Mouse (Mus musculus): Measurements from ENCODE around the gene Gabbr2.

Gabbr2 gene

GRCm38 (mm10) chr4:46770090-46770489 lies 221.6 kb downstream of the Gabbr2 start:
- DNase-seq (ENCODE audit: low read depth, low spot score), result no peak

- DNase-seq (ENCODE audit: low read depth, low spot score), result no peak
Measured at GRCm38 (mm10) chr4:46766326-46766725, 225.3 kb downstream of the Gabbr2 start.

- DNase-seq (ENCODE audit: low read depth, low spot score), result no peak
Measured at GRCm38 (mm10) chr4:46759838-46760237, 231.8 kb downstream of the Gabbr2 start.

GRCm38 (mm10) chr4:46758340-46759041 lies 233.2 kb downstream of the Gabbr2 start:
- no peak for DNase-seq (ENCODE audit: low read depth, low spot score)

- DNase-seq (ENCODE audit: low read depth, low spot score), result no peak
Measured at GRCm38 (mm10) chr4:46754407-46755194, 237.1 kb downstream of the Gabbr2 start.

GRCm38 (mm10) chr4:46752306-46752705 lies 239.4 kb downstream of the Gabbr2 start:
- DNase-seq (ENCODE audit: low read depth, low spot score), result no peak

GRCm38 (mm10) chr4:46749015-46749414 lies 242.7 kb downstream of the Gabbr2 start:
- no peak for DNase-seq (ENCODE audit: low read depth, low spot score)

GRCm38 (mm10) chr4:46747007-46747746 lies 244.5 kb downstream of the Gabbr2 start:
- DNase-seq (ENCODE audit: low read depth, low spot score), result no peak

GRCm38 (mm10) chr4:46745536-46745935 lies 246.1 kb downstream of the Gabbr2 start:
- DNase-seq (ENCODE audit: low read depth, low spot score), result no peak

GRCm38 (mm10) chr4:46744583-46745155 lies 247.0 kb downstream of the Gabbr2 start:
- no peak for DNase-seq (ENCODE audit: low read depth, low spot score)

- DNase-seq (ENCODE audit: low read depth, low spot score), result no peak
Measured at GRCm38 (mm10) chr4:46742601-46743000, 249.1 kb downstream of the Gabbr2 start.

GRCm38 (mm10) chr4:46736910-46737511 lies 254.7 kb downstream of the Gabbr2 start:
- no peak for DNase-seq (ENCODE audit: low read depth, low spot score)

- no peak for DNase-seq (ENCODE audit: low read depth, low spot score)
Measured at GRCm38 (mm10) chr4:46734906-46735305, 256.8 kb downstream of the Gabbr2 start.

GRCm38 (mm10) chr4:46731590-46731989 lies 260.1 kb downstream of the Gabbr2 start:
- DNase-seq (ENCODE audit: low read depth, low spot score), result no peak

- DNase-seq (ENCODE audit: low read depth, low spot score), result no peak
Measured at GRCm38 (mm10) chr4:46729306-46730042, 262.2 kb downstream of the Gabbr2 start.

GRCm38 (mm10) chr4:46728231-46728630 lies 263.4 kb downstream of the Gabbr2 start:
- no peak for DNase-seq (ENCODE audit: low read depth, low spot score)

- DNase-seq (ENCODE audit: low read depth, low spot score), result no peak
Measured at GRCm38 (mm10) chr4:46727153-46727552, 264.5 kb downstream of the Gabbr2 start.

GRCm38 (mm10) chr4:46720821-46721557 lies 270.7 kb downstream of the Gabbr2 start:
- DNase-seq (ENCODE audit: low read depth, low spot score), result no peak

GRCm38 (mm10) chr4:46720070-46720469 lies 271.6 kb downstream of the Gabbr2 start:
- DNase-seq (ENCODE audit: low read depth, low spot score), result no peak

- no peak for DNase-seq (ENCODE audit: low read depth, low spot score)
Measured at GRCm38 (mm10) chr4:46718624-46719023, 273.0 kb downstream of the Gabbr2 start.
